Mouse (Mus musculus): ENCODE measurements around the gene Pptc7.

DNA sequence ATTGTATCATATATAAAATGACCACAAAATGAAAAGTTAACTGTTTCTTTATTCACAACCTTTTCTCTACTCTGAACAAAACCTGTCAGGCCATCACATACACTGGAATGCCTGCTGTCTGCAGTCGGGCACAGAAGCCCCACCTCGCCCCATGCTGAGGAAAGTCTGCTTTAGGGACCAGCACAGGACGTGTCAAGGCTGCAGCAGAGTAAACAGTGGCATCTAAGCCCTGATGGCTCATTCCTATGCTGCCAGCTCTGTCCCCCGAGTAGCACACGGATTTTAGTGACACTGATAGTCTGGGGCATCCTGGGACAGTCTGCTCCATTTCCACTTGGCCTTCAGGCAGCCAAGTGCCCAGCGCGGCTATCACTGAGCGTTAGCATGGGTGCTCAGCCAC, 41.3 kb downstream of the Pptc7 start:
- no peak for TF ChIP-seq CTCF (IDR thresholded peaks at IDR 0.05; ENCODE audit: extremely low read depth, insufficient read depth, low read length)
- TF ChIP-seq POLR2A (IDR thresholded peaks at IDR 0.05; ENCODE audit: extremely low read depth, insufficient read depth, low read length): no peak

All from cortical plate, adult 2 months (tissue).